Mouse (Mus musculus) midbrain, embryonic 15.5 days (tissue): Measurements from ENCODE around the gene Cmtm1. TPM values are rescaled to one million over a fixed set of nuclear protein-coding genes. Genes with fewer than 3 reads are reported as not detected.
"Not testable (repeated sequence)": the region's sequence is repeated elsewhere in the genome, so short reads cannot be mapped to it uniquely, and the experiment has no call there.

Source experiments
- ATAC-seq: fragments of 200-750 bp; cut with Nextera tagmentation; replicated peaks from 2 replicates; pipeline ENCODE4 v1.8.0; 2017; ENCODE audit warnings: moderate TSS enrichment
- H3K27ac ChIP-seq: fragments of 300-500 bp; sonication (generic); 2 replicates; pipeline ENCODE4 v1.5.1; 2015; ENCODE audit warnings: mild to moderate bottlenecking, inconsistent platforms
- H3K27me3 ChIP-seq: fragments of 300-500 bp; sonication (generic); replicated peaks from 2 replicates; pipeline ENCODE4 v1.6.1; 2015; ENCODE audit warnings: inconsistent platforms
- H3K36me3 ChIP-seq: fragments of 300-500 bp; sonication (generic); replicated peaks from 2 replicates; pipeline ENCODE4 v1.6.1; 2015; ENCODE audit warnings: inconsistent platforms
- H3K4me1 ChIP-seq: fragments of 300-500 bp; sonication (generic); 2 replicates; pipeline ENCODE4 v1.6.1; 2015; ENCODE audit warnings: inconsistent platforms
- H3K4me2 ChIP-seq: fragments of 300-500 bp; sonication (generic); 2 replicates; pipeline ENCODE4 v1.6.1; 2015; ENCODE audit warnings: inconsistent platforms, mild to moderate bottlenecking, moderate library complexity
- H3K4me3 ChIP-seq: fragments of 300-500 bp; sonication (generic); 2 replicates; pipeline ENCODE4 v1.5.1; 2015; ENCODE audit warnings: mild to moderate bottlenecking, inconsistent platforms
- H3K9ac ChIP-seq: fragments of 300-500 bp; sonication (generic); 2 replicates; pipeline ENCODE4 v1.6.1; 2015; ENCODE audit warnings: mild to moderate bottlenecking, inconsistent platforms
- H3K9me3 ChIP-seq: fragments of 300-500 bp; sonication (generic); 2 replicates; pipeline ENCODE4 v1.6.1; 2016; ENCODE audit warnings: inconsistent platforms
- WGBS: fragments of 180-500 bp; shearing (Covaris S2); methylation state at CpG from one replicate; pipeline ENCODE4 v1.1.7; 2015; ENCODE audit warnings: mixed read lengths; 5-methylcytosine and 5-hydroxymethylcytosine counted together
- polyA plus RNA-seq: library from polyadenylated mRNA; unstranded; fragments of >200 nt; fragmentation: Nextera tagmentation; extraction: Ambion mirVana; gene quantifications from 2 replicates; pipeline ENCODE4 v1.2.1, GENCODE M21; 2015

The Cmtm1 gene
- polyA plus RNA-seq, 1 experiment from 2014 or later: not detected

- 66% methylated on average over 6 of the region's 6 CpGs for WGBS
- H3K4me3 ChIP-seq, ATAC-seq, H3K36me3 ChIP-seq, H3K27me3 ChIP-seq, H3K27ac ChIP-seq, H3K4me2 ChIP-seq, H3K4me1 ChIP-seq, H3K9me3 ChIP-seq, H3K9ac ChIP-seq: not testable (repeated sequence)
These were observed 1.6 kb downstream of the Cmtm1 start for GRCm38 (mm10) chr8:104308341-104308740.

DNA sequence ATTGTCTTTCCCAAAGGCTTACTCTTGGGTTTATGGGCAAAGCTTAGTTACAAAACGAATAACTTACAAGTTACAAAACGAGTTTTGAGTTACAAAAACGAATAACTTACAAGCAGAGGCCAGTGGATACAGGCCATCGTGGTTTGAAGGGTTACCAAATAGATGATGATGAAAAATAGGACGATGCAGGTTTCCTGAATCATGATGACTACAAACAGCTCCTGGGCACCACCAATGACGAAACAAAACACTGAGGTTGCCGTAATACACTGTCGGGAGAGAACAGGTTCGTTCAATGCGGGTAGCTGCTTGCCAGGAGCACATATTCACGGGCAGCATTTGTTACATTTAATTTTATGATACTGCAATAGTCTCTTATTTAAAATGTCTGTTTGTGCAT lies 5.0 kb downstream of the Cmtm1 start:
- H3K4me1 ChIP-seq: peaks cover 9% of the 10 kb centered on the region; the same call in 1 of the 2 replicates
- H3K9ac ChIP-seq: no peak overlapping the region
- no peaks in the 10 kb centered on the region for H3K9me3 ChIP-seq
- no peak for ATAC-seq
- no peaks in the 10 kb centered on the region for H3K36me3 ChIP-seq
- no peak overlapping the region for H3K27ac ChIP-seq
- no peaks in the 10 kb centered on the region for H3K27me3 ChIP-seq
- no peak overlapping the region for H3K4me3 ChIP-seq
- WGBS: 89% methylated on average over 11 of the region's 11 CpGs
- no peak overlapping the region for H3K4me2 ChIP-seq

GRCm38 (mm10) chr8:104302536-104302935 lies 7.4 kb downstream of the Cmtm1 start:
- ATAC-seq, H3K9ac ChIP-seq, H3K36me3 ChIP-seq, H3K27ac ChIP-seq, H3K9me3 ChIP-seq, H3K4me3 ChIP-seq, H3K27me3 ChIP-seq, H3K4me1 ChIP-seq, H3K4me2 ChIP-seq: not testable (repeated sequence)
- WGBS: 94% methylated on average over 4 of the region's 4 CpGs

- 2% methylated on average over 3 of the region's 3 CpGs for WGBS
- not testable (repeated sequence) for H3K36me3 ChIP-seq, H3K4me2 ChIP-seq, H3K27ac ChIP-seq, H3K9ac ChIP-seq, H3K4me3 ChIP-seq, H3K27me3 ChIP-seq, H3K4me1 ChIP-seq, H3K9me3 ChIP-seq
- ATAC-seq: 0 out of 2 replicates have a peak, but pooled peaks have one; percentile 72
These were observed 8.4 kb downstream of the Cmtm1 start for GRCm38 (mm10) chr8:104301577-104301976.

- no peaks in the 10 kb centered on the region for H3K36me3 ChIP-seq
- H3K9me3 ChIP-seq: no peaks in the 10 kb centered on the region
- H3K4me3 ChIP-seq: no peak overlapping the region
- H3K9ac ChIP-seq: no peak overlapping the region
- 86% methylated on average over 1 of the region's 1 CpGs for WGBS
- no peak overlapping the region for H3K27ac ChIP-seq
- no peaks in the 10 kb centered on the region for H3K27me3 ChIP-seq
- no peak for ATAC-seq
- H3K4me2 ChIP-seq: no peak overlapping the region
- no peaks in the 10 kb centered on the region for H3K4me1 ChIP-seq
These were observed 15.5 kb downstream of the Cmtm1 start for GRCm38 (mm10) chr8:104294396-104294795.

- H3K9me3 ChIP-seq, H3K9ac ChIP-seq, H3K4me3 ChIP-seq, ATAC-seq, H3K27ac ChIP-seq, H3K27me3 ChIP-seq, H3K4me1 ChIP-seq, H3K36me3 ChIP-seq, H3K4me2 ChIP-seq: not testable (repeated sequence)
- 92% methylated on average over 12 of the region's 12 CpGs for WGBS
These were observed 16.9 kb downstream of the Cmtm1 start, which contains the start of gene Cmtm2a for GRCm38 (mm10) chr8:104293081-104293480. TSS of gene Cmtm2a (minus strand) at chr8:104293181.

DNA sequence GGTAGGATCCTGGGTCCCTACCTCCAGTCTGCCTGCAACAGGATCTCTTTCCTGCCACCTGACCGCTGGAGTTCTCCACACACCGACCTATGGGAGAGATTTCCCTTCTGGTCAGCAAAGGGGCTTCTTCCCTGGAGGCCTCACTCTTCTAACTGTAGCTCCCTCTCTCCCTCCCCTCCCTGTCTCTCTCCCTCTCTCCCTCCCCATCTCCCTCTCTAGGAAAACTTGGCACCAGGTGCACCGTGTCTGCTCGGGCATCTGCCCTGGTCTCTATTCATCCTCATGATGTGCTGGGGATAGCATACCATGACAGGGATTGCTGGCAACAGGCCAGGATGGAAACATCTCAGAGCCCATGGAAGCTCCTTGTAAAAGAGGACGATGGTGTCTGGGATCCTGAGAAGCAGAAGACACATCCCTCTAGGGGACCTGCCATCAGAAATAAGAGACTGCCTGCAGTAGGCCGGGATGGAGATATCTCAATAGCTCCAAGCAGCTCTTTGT lies 41.0 kb downstream of the Cmtm1 start:
- WGBS: 86% methylated on average over 6 of the region's 6 CpGs
- no peaks in the 10 kb centered on the region for H3K27me3 ChIP-seq
- H3K4me1 ChIP-seq: no peaks in the 10 kb centered on the region
- ATAC-seq: no peak
- no peak overlapping the region for H3K4me3 ChIP-seq
- H3K9me3 ChIP-seq: no peaks in the 10 kb centered on the region
- H3K9ac ChIP-seq: no peak overlapping the region
- no peak overlapping the region for H3K4me2 ChIP-seq
- H3K36me3 ChIP-seq: no peaks in the 10 kb centered on the region
- H3K27ac ChIP-seq: no peak overlapping the region

- no peak for ATAC-seq
- H3K4me2 ChIP-seq: no peak overlapping the region
- no peaks in the 10 kb centered on the region for H3K4me1 ChIP-seq
- no peaks in the 10 kb centered on the region for H3K27me3 ChIP-seq
- no peaks in the 10 kb centered on the region for H3K36me3 ChIP-seq
- no peak overlapping the region for H3K4me3 ChIP-seq
- no peak overlapping the region for H3K27ac ChIP-seq
- no peaks in the 10 kb centered on the region for H3K9me3 ChIP-seq
- no peak overlapping the region for H3K9ac ChIP-seq
These were observed 41.6 kb downstream of the Cmtm1 start for GRCm38 (mm10) chr8:104268368-104268767.

DNA sequence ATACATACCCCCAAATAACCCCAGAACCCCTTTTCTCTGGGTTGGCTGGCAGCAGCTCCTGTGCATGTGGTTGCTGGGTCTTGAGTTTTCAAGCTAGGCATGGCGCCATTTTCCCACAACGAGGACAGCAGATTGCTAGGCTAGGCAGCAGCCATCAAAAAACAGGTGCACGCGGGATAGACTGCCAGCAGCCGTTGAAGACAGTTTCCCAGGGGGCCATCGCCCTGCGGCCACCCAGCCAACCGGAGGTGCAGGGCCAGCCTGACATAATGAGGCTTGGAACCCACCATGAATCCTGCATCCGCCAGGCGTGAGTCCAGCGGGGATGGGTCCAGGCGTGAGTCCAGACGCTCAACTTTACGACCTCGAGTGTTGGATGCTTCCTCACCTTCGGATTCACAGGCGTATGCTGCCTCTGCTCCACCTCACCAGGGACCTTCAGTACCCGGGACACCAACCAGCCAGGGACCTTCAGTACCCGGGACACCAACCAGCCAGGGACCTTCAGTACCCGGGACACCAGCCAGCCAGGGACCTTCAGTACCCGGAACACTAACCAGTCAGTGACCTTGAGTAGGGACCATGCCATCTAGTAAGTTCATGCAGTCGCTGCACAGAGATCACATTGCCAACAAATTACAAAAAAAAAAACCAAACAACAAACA lies 45.5 kb downstream of the Cmtm1 start:
- not testable (repeated sequence) for ATAC-seq, H3K9me3 ChIP-seq, H3K9ac ChIP-seq, H3K27ac ChIP-seq, H3K27me3 ChIP-seq, H3K36me3 ChIP-seq, H3K4me3 ChIP-seq, H3K4me1 ChIP-seq, H3K4me2 ChIP-seq
- WGBS: 96% methylated on average over 22 of the region's 22 CpGs

DNA sequence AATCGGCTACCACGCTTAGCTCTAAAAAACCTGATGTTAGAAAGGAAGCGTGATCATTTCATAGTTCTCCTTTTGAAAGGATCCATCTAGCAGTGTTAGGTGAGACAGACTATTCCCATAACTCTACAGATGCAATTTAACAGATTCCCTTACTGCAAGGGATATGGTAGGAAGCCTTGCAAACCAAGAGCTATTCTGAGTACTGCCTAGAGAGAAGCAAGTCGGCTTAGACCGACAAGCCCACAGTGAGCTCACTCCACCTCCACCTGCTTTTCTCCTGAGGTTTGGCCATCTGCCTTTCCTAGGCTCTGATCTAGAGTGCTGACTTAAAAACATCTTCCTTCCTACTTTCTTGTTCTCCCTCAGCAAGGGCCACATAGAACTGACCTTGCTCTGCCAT lies 48.1 kb downstream of the Cmtm1 start:
- WGBS: 91% methylated on average over 5 of the region's 5 CpGs
- H3K9ac ChIP-seq, H3K4me2 ChIP-seq, H3K27me3 ChIP-seq, H3K4me1 ChIP-seq, H3K4me3 ChIP-seq, H3K9me3 ChIP-seq, ATAC-seq, H3K27ac ChIP-seq: not testable (repeated sequence)
- peaks cover 12% of the 10 kb centered on the region for H3K36me3 ChIP-seq

GRCm38 (mm10) chr8:104253016-104253415 lies 56.9 kb downstream of the Cmtm1 start:
- Histone ChIP-seq H3K4me3 (no peak overlapping the region), H3K9me3 (no peaks in the 10 kb centered on the region), H3K9ac (no peak overlapping the region), H3K27ac (no peak overlapping the region), H3K36me3 (peaks cover under 1% of the 10 kb centered on the region; the same call in 1 of the 2 replicates), H3K4me2 (no peak overlapping the region), H3K27me3 (no peaks in the 10 kb centered on the region), H3K4me1 (peaks cover 10% of the 10 kb centered on the region; the same call in 1 of the 2 replicates)
- 93% methylated on average over 3 of the region's 3 CpGs for WGBS
- ATAC-seq: no peak

GRCm38 (mm10) chr8:104251461-104251860 lies 58.5 kb downstream of the Cmtm1 start:
- Histone ChIP-seq H3K27me3 (no peaks in the 10 kb centered on the region), H3K36me3 (no peaks in the 10 kb centered on the region), H3K27ac (no peak overlapping the region), H3K4me1 (peaks cover 24% of the 10 kb centered on the region), H3K4me3 (peak overlapping the region; percentile 72), H3K9ac (peak overlapping the region; percentile 57), H3K9me3 (no peaks in the 10 kb centered on the region), H3K4me2 (peak overlapping the region; percentile 81)
- under 1% methylated on average over 7 of the region's 7 CpGs for WGBS
- ATAC-seq: no peak
